Mouse (Mus musculus) midbrain, embryonic 16.5 days (tissue): ENCODE data around the gene Coq7. TPM values are rescaled to one million over a fixed set of nuclear protein-coding genes. Genes with fewer than 3 reads are reported as not detected.

Experiments
- ATAC-seq: fragments of 200-750 bp; cut with Nextera tagmentation; 2 replicates; pipeline ENCODE4 v1.8.0; 2017; ENCODE audit warnings: moderate TSS enrichment
- H3K27ac ChIP-seq: fragments of 300-500 bp; sonication (generic); 2 replicates; pipeline ENCODE4 v1.5.1; 2014; ENCODE audit warnings: mild to moderate bottlenecking, low read length, mixed read lengths
- H3K27me3 ChIP-seq: fragments of 300-500 bp; sonication (generic); 2 replicates; pipeline ENCODE4 v1.6.1; 2014; ENCODE audit warnings: low read depth, low read length, mixed read lengths; ENCODE audit not compliant: control insufficient read depth, insufficient read depth
- H3K36me3 ChIP-seq: fragments of 300-500 bp; sonication (generic); 2 replicates; pipeline ENCODE4 v1.6.1; 2014; ENCODE audit warnings: mild to moderate bottlenecking, low read length, moderate library complexity, mixed read lengths; ENCODE audit not compliant: control insufficient read depth, insufficient read depth
- H3K4me1 ChIP-seq: fragments of 300-500 bp; sonication (generic); 2 replicates; pipeline ENCODE4 v1.6.1; 2014; ENCODE audit warnings: mild to moderate bottlenecking, low read length, mixed read lengths; ENCODE audit not compliant: control insufficient read depth, insufficient read depth
- H3K4me2 ChIP-seq: fragments of 300-500 bp; sonication (generic); 2 replicates; pipeline ENCODE4 v1.6.1; 2014; ENCODE audit warnings: mild to moderate bottlenecking, low read length, mixed read lengths
- H3K4me3 ChIP-seq: fragments of 300-500 bp; sonication (generic); 2 replicates; pipeline ENCODE4 v1.5.1; 2014; ENCODE audit warnings: low read depth, mild to moderate bottlenecking, low read length, moderate library complexity, mixed read lengths
- H3K9ac ChIP-seq: fragments of 300-500 bp; sonication (generic); 2 replicates; pipeline ENCODE4 v1.6.1; 2014; ENCODE audit warnings: low read depth, low read length, mixed read lengths
- H3K9me3 ChIP-seq: fragments of 300-500 bp; sonication (generic); replicated peaks from 2 replicates; pipeline ENCODE4 v1.6.1; 2014; ENCODE audit warnings: mild to moderate bottlenecking, low read length, mixed read lengths; ENCODE audit not compliant: control insufficient read depth, poor library complexity, severe bottlenecking
- WGBS: fragments of 180-500 bp; shearing (Covaris S2); extraction: QIAGEN DNeasy Blood & Tissue Kit; methylation state at CpG from one replicate; pipeline ENCODE4 v1.1.7; 2014; 5-methylcytosine and 5-hydroxymethylcytosine counted together
- polyA plus RNA-seq: library from polyadenylated mRNA; unstranded; fragments of >200 nt; fragmentation: Nextera tagmentation; extraction: Ambion mirVana; gene quantifications from 2 replicates; pipeline ENCODE4 v1.2.1, GENCODE M21; 2015

Coq7 gene
- polyA plus RNA-seq, 1 experiment from 2014 or later, result 79.8 TPM

DNA sequence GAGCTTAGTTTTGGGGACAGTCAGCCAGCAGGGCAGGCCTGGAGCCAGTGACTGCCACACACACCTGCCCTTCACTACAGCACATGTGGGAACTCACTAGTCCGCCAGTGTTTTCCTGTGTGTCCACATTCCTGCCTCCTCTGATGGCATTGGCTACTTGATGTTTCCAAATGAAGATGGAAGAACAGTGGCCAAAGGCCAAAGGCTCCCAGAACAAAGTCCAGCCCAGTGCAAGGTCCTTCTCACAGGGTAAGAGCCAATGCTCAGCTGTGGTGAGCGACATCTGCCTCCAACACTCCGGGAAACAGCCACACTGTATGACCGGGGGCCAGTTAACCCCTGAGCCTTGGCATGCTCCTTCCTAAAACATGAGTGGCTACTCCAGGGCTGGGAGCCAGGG is 11.0 kb upstream of the Coq7 start:
- Histone ChIP-seq H3K4me3 (no peak overlapping the region), H3K4me2 (no peak overlapping the region), H3K27ac (no peak overlapping the region), H3K36me3 (peaks cover 9% of the 10 kb centered on the region), H3K9ac (no peak overlapping the region), H3K27me3 (no peaks in the 10 kb centered on the region), H3K4me1 (no peaks in the 10 kb centered on the region), H3K9me3 (no peaks in the 10 kb centered on the region)
- no peak for ATAC-seq
- WGBS, result 95% methylated on average over 4 of the region's 4 CpGs

DNA sequence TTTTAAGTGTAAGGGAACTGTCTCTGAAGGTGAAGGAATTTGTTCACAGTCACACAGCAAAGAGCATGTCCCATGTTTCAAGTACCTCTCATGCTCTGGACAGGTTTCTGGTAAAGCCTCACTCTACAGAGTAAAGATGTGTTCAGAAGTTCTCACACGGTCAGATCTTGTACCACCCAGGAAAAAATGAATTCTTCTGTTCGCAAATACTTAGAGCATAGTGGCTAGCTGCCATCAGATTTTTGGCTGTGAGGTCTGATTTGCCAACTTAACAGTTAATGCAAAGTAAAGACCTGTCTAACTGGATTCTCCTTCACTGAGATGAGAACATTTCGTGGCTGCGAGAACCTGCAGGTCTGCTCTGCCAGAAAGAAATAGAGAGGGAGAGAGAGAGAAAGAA is 1.9 kb upstream of the Coq7 start:
- Histone ChIP-seq H3K4me3 (no peak overlapping the region), H3K9me3 (no peaks in the 10 kb centered on the region), H3K4me1 (peaks cover 8% of the 10 kb centered on the region), H3K27me3 (no peaks in the 10 kb centered on the region), H3K4me2 (no peak overlapping the region), H3K9ac (no peak overlapping the region), H3K36me3 (no peaks in the 10 kb centered on the region; the same call in 1 of the 2 replicates), H3K27ac (no peak overlapping the region)
- 87% methylated on average over 4 of the region's 4 CpGs for WGBS
- ATAC-seq, result no peak

DNA sequence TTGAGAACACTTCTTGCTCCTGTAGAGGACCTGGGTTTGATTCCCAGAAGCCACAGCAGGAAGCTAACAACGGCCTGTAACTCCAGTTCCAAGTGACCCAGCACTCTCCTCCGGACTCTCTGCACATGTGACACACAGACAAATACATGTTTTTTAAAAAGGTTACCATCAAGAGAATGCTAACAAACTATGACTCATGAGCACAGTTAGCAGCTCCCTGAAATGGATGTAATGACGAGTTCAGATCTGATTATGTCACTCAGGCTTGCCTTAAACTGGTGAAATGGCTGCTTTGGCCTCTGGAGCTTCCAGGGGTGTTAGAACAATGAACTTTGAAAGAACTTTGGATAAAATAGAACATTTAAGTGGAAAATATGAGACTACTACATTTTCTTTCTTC is 1.2 kb upstream of the Coq7 start:
- no peak for ATAC-seq
- 83% methylated on average over 3 of the region's 3 CpGs for WGBS
- H3K27ac ChIP-seq, result no peak overlapping the region

DNA sequence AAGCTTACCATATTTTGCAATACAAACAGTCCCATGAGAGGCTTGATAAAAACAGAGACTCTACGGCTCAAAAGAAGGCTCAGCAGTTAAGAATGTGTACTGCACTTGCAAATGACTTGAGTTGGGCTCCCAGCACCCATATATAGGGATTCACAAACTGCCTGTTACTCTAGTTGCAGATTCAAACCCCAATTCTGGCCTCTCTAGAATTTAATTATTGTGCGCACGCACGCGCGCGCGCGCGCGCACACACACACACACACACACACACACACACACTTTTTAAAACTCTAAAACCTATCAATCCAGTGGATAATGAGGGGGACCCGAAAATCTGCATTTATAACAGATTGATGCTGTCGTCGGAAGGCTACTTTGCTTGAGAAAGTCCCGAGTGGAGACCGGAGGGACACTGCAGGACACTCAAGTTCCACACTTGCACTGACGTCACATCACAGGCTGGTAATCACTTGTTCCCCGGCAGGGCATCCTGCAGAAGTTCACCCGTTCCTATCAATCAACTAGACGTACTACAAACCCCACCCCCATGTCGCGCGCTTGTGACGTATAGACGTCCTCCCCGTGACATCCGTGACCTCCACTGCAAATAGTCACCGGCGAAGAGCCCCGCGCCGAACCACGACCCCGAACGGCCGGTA is 508 bp downstream of the Coq7 start:
- Histone ChIP-seq H3K4me1 (peaks cover 8% of the 10 kb centered on the region), H3K4me3 (peak overlapping the region; percentile 66), H3K27me3 (no peaks in the 10 kb centered on the region), H3K36me3 (no peaks in the 10 kb centered on the region), H3K4me2 (peak overlapping the region; percentile 58), H3K27ac (peak overlapping the region; percentile 98), H3K9me3 (no peaks in the 10 kb centered on the region), H3K9ac (peak overlapping the region; percentile 79)
- peak; percentile 95 for ATAC-seq
- 1% methylated on average over 36 of the region's 36 CpGs for WGBS

More for the DNA sequence above, 1.2 kb upstream of the Coq7 start:
- H3K9me3 ChIP-seq, result no peaks in the 10 kb centered on the region
- H3K4me2 ChIP-seq, result no peak overlapping the region
- H3K4me1 ChIP-seq, result peaks cover 8% of the 10 kb centered on the region
- no peak overlapping the region for H3K4me3 ChIP-seq
- H3K27me3 ChIP-seq, result no peaks in the 10 kb centered on the region
- no peaks in the 10 kb centered on the region for H3K36me3 ChIP-seq
- no peak overlapping the region for H3K9ac ChIP-seq

DNA sequence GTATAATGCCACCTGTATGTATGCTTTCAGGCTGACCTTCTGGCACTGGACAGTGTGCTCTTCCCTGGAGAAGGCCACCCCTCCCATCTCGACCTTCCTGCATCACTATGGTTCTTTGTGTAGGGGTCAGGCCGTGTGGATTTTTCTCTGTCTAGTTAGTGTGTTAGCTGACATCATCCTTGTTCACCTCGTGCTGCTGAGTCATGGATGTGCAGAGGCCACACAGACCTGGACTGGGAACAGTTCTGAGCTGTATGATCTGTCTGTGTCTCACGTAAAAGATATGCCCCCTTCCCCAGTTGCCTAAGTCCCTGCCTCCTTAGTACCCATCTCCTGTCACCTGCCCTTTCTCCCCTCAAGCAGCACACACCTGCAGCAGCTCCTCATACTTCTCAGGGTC is 6.2 kb downstream of the Coq7 start:
- H3K27ac ChIP-seq, result no peak overlapping the region
- no peaks in the 10 kb centered on the region for H3K27me3 ChIP-seq
- H3K36me3 ChIP-seq, result peaks cover 3% of the 10 kb centered on the region; the same call in 1 of the 2 replicates
- ATAC-seq, result no peak
- no peaks in the 10 kb centered on the region for H3K4me1 ChIP-seq
- 82% methylated on average over 4 of the region's 4 CpGs for WGBS
- H3K9ac ChIP-seq, result no peak overlapping the region
- no peaks in the 10 kb centered on the region for H3K9me3 ChIP-seq
- no peak overlapping the region for H3K4me3 ChIP-seq
- no peak overlapping the region for H3K4me2 ChIP-seq

DNA sequence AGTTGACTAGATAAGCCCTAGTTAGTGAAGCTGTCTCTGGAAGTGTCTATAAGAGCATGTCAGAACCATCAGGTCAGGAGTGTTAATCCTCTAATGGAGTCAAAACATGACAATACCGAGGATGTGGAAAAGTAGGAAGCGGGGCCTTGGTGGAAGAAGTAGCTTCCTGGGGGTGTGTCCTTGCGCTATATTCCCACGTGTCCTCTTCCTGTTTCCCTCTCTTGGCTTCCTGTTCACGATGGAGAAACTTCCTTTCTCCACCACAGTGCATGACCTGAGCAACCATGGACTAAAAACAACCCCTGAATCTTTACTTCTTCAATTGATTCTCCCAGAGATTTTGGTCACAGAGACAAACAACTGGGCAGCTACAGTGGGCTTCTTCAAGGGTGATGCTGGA is 11.1 kb downstream of the Coq7 start:
- ATAC-seq, result no peak
- no peak overlapping the region for H3K9ac ChIP-seq
- no peak overlapping the region for H3K27ac ChIP-seq
- H3K4me3 ChIP-seq, result no peak overlapping the region
- H3K9me3 ChIP-seq, result no peaks in the 10 kb centered on the region
- WGBS, result 84% methylated on average over 5 of the region's 5 CpGs
- H3K27me3 ChIP-seq, result no peaks in the 10 kb centered on the region
- H3K4me2 ChIP-seq, result no peak overlapping the region
- peaks cover 3% of the 10 kb centered on the region; the same call in 1 of the 2 replicates for H3K36me3 ChIP-seq
- H3K4me1 ChIP-seq, result no peaks in the 10 kb centered on the region

DNA sequence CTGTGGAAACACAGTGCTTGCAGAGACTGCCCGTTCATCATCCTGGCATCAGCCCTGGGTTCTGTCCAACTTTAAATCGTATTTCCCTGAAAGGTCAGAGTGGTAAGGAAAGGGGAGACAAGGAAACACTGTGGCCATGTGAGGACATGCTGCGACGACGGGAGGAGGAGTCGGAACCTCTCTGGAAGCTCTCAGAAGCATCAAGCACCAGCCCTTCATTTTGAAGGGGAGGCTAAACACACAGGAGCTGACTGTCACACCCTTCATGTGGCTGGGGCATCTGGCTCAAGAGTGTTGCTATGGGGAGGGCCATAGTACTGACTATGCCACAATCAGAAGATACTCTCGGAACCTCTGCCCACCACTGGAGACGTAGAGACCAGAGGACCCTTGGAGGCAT is 13.5 kb downstream of the Coq7 start:
- WGBS, result 92% methylated on average over 8 of the region's 8 CpGs
- no peak overlapping the region for H3K27ac ChIP-seq
- no peaks in the 10 kb centered on the region for H3K4me1 ChIP-seq
- no peaks in the 10 kb centered on the region for H3K27me3 ChIP-seq
- no peaks in the 10 kb centered on the region for H3K9me3 ChIP-seq
- H3K9ac ChIP-seq, result no peak overlapping the region
- ATAC-seq, result no peak
- H3K4me2 ChIP-seq, result no peak overlapping the region
- H3K4me3 ChIP-seq, result no peak overlapping the region
- H3K36me3 ChIP-seq, result no peaks in the 10 kb centered on the region

DNA sequence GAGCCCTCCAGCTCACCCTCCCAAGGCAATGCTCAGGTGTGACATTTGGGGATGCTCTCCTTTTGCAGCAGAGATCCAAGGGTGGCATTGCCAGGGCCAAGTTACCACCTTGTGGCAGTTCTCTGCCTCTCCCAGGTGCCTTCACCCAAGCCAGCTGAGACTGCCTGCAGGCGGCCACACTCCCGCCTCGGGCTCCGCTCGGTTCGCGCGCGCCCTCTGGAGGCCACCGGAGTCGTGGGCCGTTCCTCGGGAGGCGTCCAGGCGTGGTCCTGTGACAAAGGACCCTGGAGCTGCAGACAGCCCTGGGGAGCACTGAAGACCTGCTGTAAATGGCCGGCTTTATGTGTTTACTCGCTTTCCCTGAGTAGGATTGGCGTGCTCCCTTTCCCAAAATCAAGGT is 14.5 kb downstream of the Coq7 start:
- ATAC-seq, result peak; percentile 66; the same call in 1 of the 2 replicates
- Histone ChIP-seq H3K9ac (no peak overlapping the region), H3K4me3 (no peak overlapping the region), H3K4me1 (no peaks in the 10 kb centered on the region), H3K27me3 (no peaks in the 10 kb centered on the region), H3K27ac (no peak overlapping the region), H3K36me3 (no peaks in the 10 kb centered on the region), H3K4me2 (no peak overlapping the region; the same call in 1 of the 2 replicates), H3K9me3 (no peaks in the 10 kb centered on the region)
- 1% methylated on average over 18 of the region's 18 CpGs for WGBS

DNA sequence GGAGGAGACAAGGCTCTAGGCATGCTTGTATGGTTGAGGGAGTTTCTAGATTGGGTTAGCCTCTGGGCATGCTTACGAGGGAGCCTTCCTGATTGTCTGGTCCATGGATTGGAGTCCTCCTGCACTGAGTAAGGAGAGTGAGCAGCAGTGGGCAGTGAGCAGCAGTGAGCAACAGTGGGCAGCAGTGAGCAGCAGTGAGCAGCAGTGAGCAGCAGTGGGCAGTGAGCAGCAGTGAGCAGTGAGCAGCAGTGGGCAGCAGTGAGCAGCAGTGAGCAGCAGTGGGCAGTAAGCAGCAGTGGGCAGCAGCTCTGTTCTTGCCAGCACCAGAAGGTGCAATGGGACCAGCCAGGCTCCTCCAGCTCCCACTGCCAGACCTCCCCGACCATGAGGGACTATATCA is 15.3 kb downstream of the Coq7 start:
- 72% methylated on average over 2 of the region's 2 CpGs for whole genome bisulfite sequencing
- H3K9me3 ChIP-seq, result no peaks in the 10 kb centered on the region
- ATAC-seq, result no peak
- no peak overlapping the region for H3K4me2 ChIP-seq
- H3K4me1 ChIP-seq, result no peaks in the 10 kb centered on the region
- H3K36me3 ChIP-seq, result no peaks in the 10 kb centered on the region
- H3K9ac ChIP-seq, result no peak overlapping the region
- H3K4me3 ChIP-seq, result no peak overlapping the region
- no peak overlapping the region for H3K27ac ChIP-seq
- H3K27me3 ChIP-seq, result no peaks in the 10 kb centered on the region
